Mouse (Mus musculus) myocyte (in vitro differentiated cells): Measurements from ENCODE around the gene Arhgef28.
"Not testable (repeated sequence)": the region's sequence is repeated elsewhere in the genome, so short reads cannot be mapped to it uniquely, and the experiment has no call there.

ENCODE experiments used
- E2F4 ChIP-seq: IDR thresholded peaks from one replicate; pipeline ENCODE4 v1.6.1; 2011; ENCODE audit warnings: mild to moderate bottlenecking, control low read depth, moderate library complexity; ENCODE audit not compliant: insufficient read depth
- MAX ChIP-seq: IDR thresholded peaks from one replicate; pipeline ENCODE4 v1.6.1; 2011; ENCODE audit warnings: low read depth, mild to moderate bottlenecking, control low read depth
- MYOD1 ChIP-seq, 3 experiments: IDR thresholded peaks; one replicate each; pipeline ENCODE4 v1.6.1; 2011; ENCODE audit warnings: control low read depth in 2 of 3, low read depth in 2 of 3, mild to moderate bottlenecking in 2 of 3, moderate library complexity in 1 of 3; ENCODE audit not compliant: insufficient read length in 2 of 3, control insufficient read depth in 1 of 3
- MYOG ChIP-seq, 3 experiments: IDR thresholded peaks; one replicate each; pipeline ENCODE4 v1.6.1; 2011; ENCODE audit warnings: control low read depth in 2 of 3, low read depth in 2 of 3, mild to moderate bottlenecking in 2 of 3; ENCODE audit not compliant: insufficient read length in 2 of 3, control insufficient read depth in 1 of 3, insufficient read depth in 1 of 3
- POLR2A ChIP-seq: IDR thresholded peaks from one replicate; pipeline ENCODE4 v1.6.1; 2011; ENCODE audit warnings: low read depth, mild to moderate bottlenecking, control low read depth, moderate library complexity; ENCODE audit not compliant: insufficient read length
- REST ChIP-seq: IDR thresholded peaks from one replicate; pipeline ENCODE4 v1.6.1; 2011; ENCODE audit warnings: mild to moderate bottlenecking, control low read depth, moderate library complexity; ENCODE audit not compliant: insufficient read depth, insufficient read length
- USF1 ChIP-seq: IDR thresholded peaks from one replicate; pipeline ENCODE4 v1.6.1; 2011; ENCODE audit warnings: low read depth, mild to moderate bottlenecking, control low read depth, moderate library complexity

DNA sequence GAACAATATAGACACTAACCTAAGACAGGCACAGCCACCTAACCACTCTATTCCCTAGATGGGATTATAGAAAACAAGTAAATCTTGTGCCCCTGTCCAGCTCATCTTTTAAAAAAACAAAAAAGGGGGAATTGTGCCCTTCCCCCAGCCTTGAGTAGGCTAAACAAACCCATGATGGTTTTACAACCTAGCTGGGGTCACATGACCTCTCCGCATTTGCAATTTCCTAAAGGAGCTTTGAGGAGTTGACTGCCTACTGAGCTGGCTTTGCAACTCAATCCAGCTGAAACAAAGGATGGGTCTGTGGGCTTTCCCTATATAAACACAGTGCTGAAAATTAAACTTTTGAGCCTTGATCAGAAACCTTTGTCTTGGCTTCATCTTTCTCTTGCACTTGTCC, 146.1 kb downstream of the Arhgef28 start:
- TF ChIP-seq POLR2A; MYOG (IDR thresholded peaks at IDR 0.05; ENCODE audit: control insufficient read depth in 1 of 3, insufficient read depth in 1 of 3, insufficient read length in 2 of 3, low read depth in 2 of 3); USF1; REST; MAX; MYOD1 (IDR thresholded peaks at IDR 0.05; ENCODE audit: control insufficient read depth in 1 of 3, insufficient read length in 2 of 3, low read depth in 2 of 3); E2F4: not testable (repeated sequence)
